Mouse (Mus musculus) G1E (cell line): Measurements from ENCODE around the gene Asb8. TPM values are rescaled to one million over a fixed set of nuclear protein-coding genes. Genes with fewer than 3 reads are reported as not detected.
A peak's percentile ranks its signal among the peaks of the same experiment; 100 is the strongest.

ENCODE experiments used
- ATAC-seq: 2 replicates; pipeline ENCODE4 v1.8.0; 2016; ENCODE audit warnings: mild to moderate bottlenecking; ENCODE audit not compliant: insufficient number of reproducible peaks, poor library complexity, low FRiP score, severe bottlenecking; ENCODE audit errors: extremely low read depth
- DNase-seq: peaks from one replicate; pipeline ENCODE4 v3.0.0; 2012; ENCODE audit warnings: low spot score
- H3K27me3 ChIP-seq: 2 replicates; pipeline ENCODE4 v1.6.1; 2012; ENCODE audit warnings: mild to moderate bottlenecking, low read length, inconsistent platforms; ENCODE audit not compliant: insufficient read depth
- H3K36me3 ChIP-seq: replicated peaks from 2 replicates; pipeline ENCODE3; 2012; ENCODE audit warnings: mild to moderate bottlenecking, inconsistent platforms
- H3K4me1 ChIP-seq: 2 replicates; pipeline ENCODE4 v1.6.1; 2012; ENCODE audit warnings: low read depth, low read length, inconsistent platforms, mixed read lengths; ENCODE audit not compliant: insufficient read depth
- H3K4me3 ChIP-seq: 2 replicates; pipeline ENCODE4 v1.5.1; 2012; ENCODE audit warnings: low read depth, mild to moderate bottlenecking, inconsistent platforms, low read length, moderate library complexity, mixed read lengths
- H3K9me3 ChIP-seq: replicated peaks from 2 replicates; pipeline ENCODE4 v1.6.1; 2012; ENCODE audit warnings: inconsistent platforms
- CTCF ChIP-seq: IDR thresholded peaks from 2 replicates; pipeline ENCODE4 v1.5.1; 2012; ENCODE audit warnings: low read depth, low read length, inconsistent platforms, mixed read lengths
- GATA1 ChIP-seq: IDR thresholded peaks from 2 replicates; pipeline ENCODE4 v1.6.1; 2012; ENCODE audit warnings: borderline replicate concordance, low read length, inconsistent platforms, mixed read lengths
- GATA2 ChIP-seq: IDR thresholded peaks from 2 replicates; pipeline ENCODE4 v1.6.1; 2012; ENCODE audit warnings: low read depth, low read length, inconsistent platforms, borderline replicate concordance
- POLR2AphosphoS5 ChIP-seq: IDR thresholded peaks from 2 replicates; pipeline ENCODE4 v1.6.1; 2012; ENCODE audit warnings: low read depth, low read length, inconsistent platforms; ENCODE audit not compliant: insufficient replicate concordance
- TAL1 ChIP-seq: conservative IDR thresholded peaks from 2 replicates; pipeline ENCODE4 v1.6.1; 2012; ENCODE audit warnings: low read depth, low read length, inconsistent platforms, mixed read lengths
- polyA plus RNA-seq: library from polyadenylated mRNA; stranded (reverse); fragments of >175 nt; gene quantifications from 2 replicates; pipeline ENCODE4 v1.2.3, GENCODE M21; 2012
- total RNA-seq, 2 experiments: library from RNA; stranded (forward) in 1 of 2; stranded (reverse) in 1 of 2; fragments of 200-1000 nt in 1 of 2; fragments of >200 nt in 1 of 2; fragmentation: Nextera tagmentation in 1 of 2; gene quantifications; 2 replicates each; pipeline ENCODE4 v1.2.3; 2014 to 2017

Asb8 gene
- total and polyA plus RNA-seq, 3 experiments = 5.1 to 37.5 (median 30.4) TPM

GRCm38 (mm10) chr15:98161026-98161805, 4.2 kb downstream of the Asb8 start:
- Histone ChIP-seq H3K4me3 (no peak overlapping the region), H3K36me3 (no peaks in the 10 kb centered on the region), H3K9me3 (no peaks in the 10 kb centered on the region), H3K4me1 (peaks cover 22% of the 10 kb centered on the region), H3K27me3 (peaks cover 29% of the 10 kb centered on the region)
- ATAC-seq (no peak), DNase-seq (no peak)
- TF ChIP-seq GATA2 (no peak), TAL1 (no peak), POLR2AphosphoS5 (no peak), CTCF (no peak), GATA1 (no peak)

GRCm38 (mm10) chr15:98157253-98157652, 8.2 kb downstream of the Asb8 start:
- no peak overlapping the region for H3K4me3 ChIP-seq
- H3K4me1 ChIP-seq = peaks cover 17% of the 10 kb centered on the region
- H3K27me3 ChIP-seq = peaks cover 13% of the 10 kb centered on the region; the same call in 1 of the 2 replicates
- TF ChIP-seq GATA1 (no peak), POLR2AphosphoS5 (no peak), TAL1 (no peak), CTCF (no peak), GATA2 (no peak)
- H3K36me3 ChIP-seq = no peaks in the 10 kb centered on the region
- DNase-seq (no peak), ATAC-seq (peak; percentile 15; the same call in 1 of the 2 replicates)
- no peaks in the 10 kb centered on the region for H3K9me3 ChIP-seq

GRCm38 (mm10) chr15:98155944-98156343, 9.5 kb downstream of the Asb8 start:
- Histone ChIP-seq H3K36me3 (no peaks in the 10 kb centered on the region), H3K9me3 (no peaks in the 10 kb centered on the region), H3K27me3 (peaks cover 13% of the 10 kb centered on the region; the same call in 1 of the 2 replicates), H3K4me1 (peaks cover 4% of the 10 kb centered on the region; the same call in 1 of the 2 replicates), H3K4me3 (no peak overlapping the region)
- ATAC-seq (no peak), DNase-seq (no peak)
- TF ChIP-seq GATA2 = no peak
- no peak for TF ChIP-seq CTCF

GRCm38 (mm10) chr15:98155272-98155671, 10.2 kb downstream of the Asb8 start:
- peaks cover 15% of the 10 kb centered on the region for H3K27me3 ChIP-seq
- ATAC-seq (no peak), DNase-seq (no peak)
- no peak overlapping the region for H3K4me3 ChIP-seq
- TF ChIP-seq TAL1 (no peak), GATA2 (no peak), GATA1 (no peak), POLR2AphosphoS5 (no peak), CTCF (no peak)
- H3K4me1 ChIP-seq = no peaks in the 10 kb centered on the region; the same call in 1 of the 2 replicates
- H3K9me3 ChIP-seq = no peaks in the 10 kb centered on the region
- no peaks in the 10 kb centered on the region for H3K36me3 ChIP-seq

GRCm38 (mm10) chr15:98154631-98155030, 10.8 kb downstream of the Asb8 start:
- Histone ChIP-seq H3K4me3 (no peak overlapping the region), H3K27me3 (peaks cover 13% of the 10 kb centered on the region), H3K4me1 (no peaks in the 10 kb centered on the region; the same call in 1 of the 2 replicates), H3K36me3 (no peaks in the 10 kb centered on the region), H3K9me3 (no peaks in the 10 kb centered on the region)
- ATAC-seq (no peak), DNase-seq (no peak)
- TF ChIP-seq TAL1 = no peak
- no peak for TF ChIP-seq GATA2
- no peak for TF ChIP-seq POLR2AphosphoS5
- no peak for TF ChIP-seq GATA1

- Histone ChIP-seq H3K4me1 (no peaks in the 10 kb centered on the region; the same call in 1 of the 2 replicates), H3K4me3 (no peak overlapping the region), H3K9me3 (no peaks in the 10 kb centered on the region), H3K36me3 (no peaks in the 10 kb centered on the region), H3K27me3 (peaks cover 12% of the 10 kb centered on the region)
- TF ChIP-seq POLR2AphosphoS5 (no peak), GATA2 (no peak), CTCF (no peak), GATA1 (no peak), TAL1 (no peak)
- DNase-seq (no peak), ATAC-seq (no peak)
Observed at GRCm38 (mm10) chr15:98154146-98154545, 11.3 kb downstream of the Asb8 start.

GRCm38 (mm10) chr15:98153625-98154024, 11.8 kb downstream of the Asb8 start:
- H3K4me1 ChIP-seq = no peaks in the 10 kb centered on the region; the same call in 1 of the 2 replicates
- DNase-seq (peak; percentile 37), ATAC-seq (peak; percentile 45; the same call in 1 of the 2 replicates)
- no peaks in the 10 kb centered on the region for H3K36me3 ChIP-seq
- no peak overlapping the region for H3K4me3 ChIP-seq
- peaks cover 12% of the 10 kb centered on the region for H3K27me3 ChIP-seq
- H3K9me3 ChIP-seq = no peaks in the 10 kb centered on the region
- TF ChIP-seq GATA2 = no peak
- 0 out of 2 replicates have a peak, but pooled peaks have one; percentile 35 for TF ChIP-seq CTCF
